Mouse (Mus musculus) liver, embryonic 15.5 days (tissue): ENCODE data around the gene Prune1. TPM values are rescaled to one million over a fixed set of nuclear protein-coding genes. Genes with fewer than 3 reads are reported as not detected.

Experiments used
- ATAC-seq: fragments of 200-750 bp; cut with Nextera tagmentation; 2 replicates; pipeline ENCODE4 v1.8.0; 2017; ENCODE audit warnings: moderate number of reproducible peaks, mild to moderate bottlenecking, moderate library complexity; ENCODE audit not compliant: insufficient read depth
- H3K27ac ChIP-seq: fragments of 300-500 bp; sonication (generic); replicated peaks from 2 replicates; pipeline ENCODE4 v1.5.1; 2015; ENCODE audit warnings: mild to moderate bottlenecking, inconsistent platforms
- H3K27me3 ChIP-seq: fragments of 300-500 bp; sonication (generic); 2 replicates; pipeline ENCODE4 v1.6.1; 2015; ENCODE audit warnings: mild to moderate bottlenecking, inconsistent platforms
- H3K36me3 ChIP-seq: fragments of 300-500 bp; sonication (generic); replicated peaks from 2 replicates; pipeline ENCODE4 v1.6.1; 2015; ENCODE audit warnings: moderate library complexity, mild to moderate bottlenecking, inconsistent platforms
- H3K4me1 ChIP-seq: fragments of 300-500 bp; sonication (generic); replicated peaks from 2 replicates; pipeline ENCODE4 v1.6.1; 2015; ENCODE audit warnings: inconsistent platforms
- H3K4me2 ChIP-seq: fragments of 300-500 bp; sonication (generic); 2 replicates; pipeline ENCODE4 v1.6.1; 2015; ENCODE audit warnings: moderate library complexity, mild to moderate bottlenecking, inconsistent platforms
- H3K4me3 ChIP-seq: fragments of 300-500 bp; sonication (generic); replicated peaks from 2 replicates; pipeline ENCODE4 v1.5.1; 2015; ENCODE audit warnings: mild to moderate bottlenecking, inconsistent platforms
- H3K9ac ChIP-seq: fragments of 300-500 bp; sonication (generic); 2 replicates; pipeline ENCODE4 v1.6.1; 2015; ENCODE audit warnings: moderate library complexity, mild to moderate bottlenecking, inconsistent platforms
- H3K9me3 ChIP-seq: fragments of 300-500 bp; sonication (generic); replicated peaks from 2 replicates; pipeline ENCODE4 v1.6.1; 2016; ENCODE audit warnings: inconsistent platforms
- WGBS: fragments of 180-500 bp; shearing (Covaris S2); methylation state at CpG from one replicate; pipeline ENCODE4 v1.1.7; 2015; ENCODE audit warnings: mixed read lengths; ENCODE audit not compliant: insufficient replicate concordance; 5-methylcytosine and 5-hydroxymethylcytosine counted together
- polyA plus RNA-seq: library from polyadenylated mRNA; unstranded; fragments of >200 nt; fragmentation: Nextera tagmentation; extraction: Ambion mirVana; gene quantifications from 2 replicates; pipeline ENCODE4 v1.2.1, GENCODE M21; 2015

The Prune1 gene
- polyA plus RNA-seq, 1 experiment from 2014 or later, result 9.0 TPM

DNA sequence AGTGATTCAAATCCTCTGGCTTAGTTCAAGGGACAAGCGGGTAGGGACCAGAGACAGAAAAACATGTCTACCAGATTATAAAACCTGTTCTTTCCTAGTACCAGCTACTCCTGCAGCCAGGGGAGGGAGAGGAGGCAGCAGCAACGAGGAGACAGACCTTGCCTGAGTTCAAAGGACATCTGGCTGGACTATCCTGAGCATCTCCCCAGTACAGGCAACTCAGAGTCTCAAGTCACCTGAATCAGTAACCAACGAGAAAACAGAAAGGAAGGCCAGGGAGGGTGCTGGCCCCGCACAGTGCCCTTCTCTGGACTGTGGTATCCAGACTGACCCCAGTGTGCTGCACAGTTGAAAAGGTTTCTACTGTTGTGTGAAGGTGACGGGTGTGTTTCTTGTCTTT lies 24.9 kb downstream of the Prune1 start:
- Histone ChIP-seq H3K36me3 (peaks cover 55% of the 10 kb centered on the region), H3K4me1 (no peaks in the 10 kb centered on the region), H3K27me3 (no peaks in the 10 kb centered on the region), H3K9ac (no peak overlapping the region), H3K27ac (no peak overlapping the region), H3K4me3 (no peak overlapping the region), H3K9me3 (no peaks in the 10 kb centered on the region), H3K4me2 (no peak overlapping the region)
- WGBS, result 80% methylated on average over 5 of the region's 5 CpGs
- ATAC-seq, result no peak

DNA sequence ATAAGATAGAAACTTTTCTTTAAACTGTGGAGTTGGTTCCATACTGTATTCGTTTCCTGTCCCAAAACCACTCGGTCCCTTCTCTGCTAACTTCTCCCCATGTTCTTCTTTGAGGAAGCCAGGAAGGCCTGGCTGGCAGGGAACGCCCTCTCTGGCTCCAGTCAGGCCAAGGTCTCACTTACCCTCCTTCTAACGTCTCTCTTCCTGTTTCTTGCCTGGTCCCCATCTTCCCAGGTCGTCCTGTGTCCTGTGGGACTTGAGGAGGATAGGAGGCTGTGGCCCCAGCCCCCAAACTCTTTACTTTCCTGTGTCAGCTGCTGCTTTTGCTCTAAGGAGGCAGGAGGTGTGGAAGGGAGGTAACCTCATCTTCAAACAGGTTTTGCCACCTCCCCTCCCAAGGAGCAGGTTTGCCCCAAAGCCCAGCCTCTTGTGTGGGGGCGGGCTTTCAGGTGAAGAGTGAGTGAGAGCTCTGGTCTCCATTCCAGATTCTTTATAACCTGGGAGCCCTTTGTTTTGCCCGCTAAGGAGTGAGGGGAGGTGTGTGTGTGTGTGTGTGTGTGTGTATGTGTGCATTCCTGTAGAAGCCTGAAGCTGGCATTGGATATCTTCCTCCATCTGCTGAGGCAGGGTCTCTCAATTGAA lies 31.0 kb downstream of the Prune1 start, which contains the start of gene Bnipl:
Gene Bnipl (minus strand): TSS at position 411 of the 642 bp plus-strand sequence.
- no peak within 1 kb of the TSS for H3K4me2 ChIP-seq
- H3K9me3 ChIP-seq, result no peaks in the 10 kb centered on the region
- H3K4me3 ChIP-seq, result no peak within 1 kb of the TSS
- no peak within 1 kb of the TSS for H3K9ac ChIP-seq
- WGBS, result 40% methylated on average over 7 of the region's 7 CpGs
- H3K27me3 ChIP-seq, result no peaks in the 10 kb centered on the region
- peaks cover 7% of the 10 kb centered on the region for H3K4me1 ChIP-seq
- H3K36me3 ChIP-seq, result peaks cover 21% of the 10 kb centered on the region; the same call in 1 of the 2 replicates
- H3K27ac ChIP-seq, result no peak within 1 kb of the TSS
- no peak for ATAC-seq

DNA sequence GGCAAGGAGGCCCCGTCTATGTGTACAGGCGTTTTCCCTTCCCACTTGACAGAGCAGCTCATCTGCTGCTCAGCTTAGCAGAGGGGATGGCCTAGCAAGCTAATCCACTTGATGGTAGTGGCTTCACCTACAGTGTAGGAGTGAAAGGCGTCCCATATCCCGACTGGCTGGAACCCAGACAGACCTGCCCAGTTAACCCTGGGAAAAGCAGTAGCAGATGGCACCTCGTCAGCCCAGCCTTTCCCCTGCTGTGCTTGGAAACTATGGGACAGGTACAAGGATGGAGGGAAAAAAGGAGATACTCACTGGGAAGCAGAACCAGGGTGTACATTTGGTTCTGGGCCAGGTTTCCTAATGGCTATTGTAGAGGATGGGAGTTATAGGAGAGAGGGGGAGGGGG lies 31.5 kb downstream of the Prune1 start:
- ATAC-seq, result no peak
- Histone ChIP-seq H3K4me3 (no peak overlapping the region), H3K27ac (no peak overlapping the region), H3K4me2 (no peak overlapping the region), H3K9ac (no peak overlapping the region), H3K9me3 (no peaks in the 10 kb centered on the region), H3K4me1 (peaks cover 7% of the 10 kb centered on the region), H3K27me3 (no peaks in the 10 kb centered on the region), H3K36me3 (peaks cover 16% of the 10 kb centered on the region; the same call in 1 of the 2 replicates)
- 77% methylated on average over 5 of the region's 5 CpGs for WGBS

DNA sequence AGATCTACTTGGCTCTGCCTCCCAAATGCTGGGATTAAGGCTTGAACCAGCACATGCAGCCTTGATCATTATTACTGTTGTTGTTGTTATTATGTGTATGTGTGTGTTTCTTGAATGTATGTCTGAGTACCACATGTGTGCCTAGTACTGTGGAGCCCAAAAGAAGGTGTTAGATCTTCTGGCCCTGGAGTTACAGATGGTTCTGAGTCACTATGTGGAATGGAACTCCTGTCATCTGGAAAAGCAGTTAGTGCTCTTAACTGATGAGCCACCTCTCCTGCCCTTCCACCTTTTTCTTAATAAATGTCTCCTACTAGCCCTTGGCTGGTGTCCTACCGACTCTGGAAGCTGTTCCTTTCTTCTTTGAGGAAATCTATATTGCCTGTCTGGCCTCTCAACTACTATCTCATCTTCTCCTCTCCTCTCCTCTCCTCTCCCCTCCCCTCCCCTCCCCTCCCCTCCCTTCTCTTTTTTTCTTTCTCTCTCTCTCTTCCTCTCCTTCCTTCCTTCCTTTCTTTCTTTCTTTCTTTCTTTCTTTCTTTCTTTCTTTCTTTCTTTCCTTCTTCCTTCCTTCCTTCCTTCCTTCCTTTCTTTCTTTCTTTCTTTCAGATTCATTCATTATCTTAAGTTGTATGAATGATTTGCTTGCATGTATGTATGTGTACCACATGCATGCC lies 34.1 kb downstream of the Prune1 start:
- 33% methylated on average over 1 of the region's 1 CpGs for WGBS
- Histone ChIP-seq H3K4me2 (no peak overlapping the region), H3K9me3 (no peaks in the 10 kb centered on the region), H3K36me3 (0 out of 2 replicates have a peak, but pooled peaks cover 2% of the 10 kb centered on the region), H3K27me3 (no peaks in the 10 kb centered on the region), H3K4me3 (no peak overlapping the region), H3K4me1 (peaks cover 7% of the 10 kb centered on the region), H3K27ac (no peak overlapping the region), H3K9ac (no peak overlapping the region)
- ATAC-seq, result no peak

DNA sequence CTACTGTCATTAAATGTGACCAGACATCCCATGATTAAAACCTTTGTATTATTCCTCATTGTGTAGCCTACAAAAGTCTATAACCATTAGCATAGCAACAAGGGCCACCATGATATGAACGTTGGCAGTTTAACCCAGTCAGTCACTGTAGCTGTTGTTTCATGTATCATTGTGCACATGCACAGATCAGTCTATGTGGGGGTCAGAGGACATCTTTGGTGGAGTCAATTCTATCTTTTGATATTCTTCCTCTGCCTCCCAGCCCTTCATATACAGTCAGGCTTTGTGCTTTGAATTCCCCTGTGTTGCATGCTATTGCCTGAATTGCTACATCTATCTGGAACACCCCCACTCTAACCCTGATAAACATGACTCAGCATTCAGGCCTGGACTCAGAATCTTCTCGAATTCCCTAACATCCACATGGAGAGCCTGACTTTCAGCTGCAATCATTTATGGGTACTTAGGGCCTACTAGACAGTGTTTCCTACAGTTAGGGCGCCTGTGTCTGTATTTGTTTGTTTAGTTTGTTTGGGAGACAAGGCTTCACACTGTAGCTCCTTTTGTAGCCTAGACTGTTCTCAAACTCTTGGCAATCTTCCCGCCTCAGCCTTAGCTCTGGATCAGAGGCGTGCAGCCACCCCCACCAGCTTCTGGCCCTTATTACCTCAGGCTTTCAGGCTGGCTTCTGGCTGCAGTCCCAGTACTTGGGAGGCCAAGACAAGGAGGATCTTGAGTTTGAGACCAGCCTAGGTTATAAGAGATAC lies 35.2 kb downstream of the Prune1 start:
- no peaks in the 10 kb centered on the region for H3K9me3 ChIP-seq
- WGBS, result 61% methylated on average over 5 of the region's 5 CpGs
- no peak overlapping the region for H3K9ac ChIP-seq
- no peaks in the 10 kb centered on the region for H3K27me3 ChIP-seq
- peaks cover 7% of the 10 kb centered on the region for H3K4me1 ChIP-seq
- H3K4me2 ChIP-seq, result no peak overlapping the region
- no peak overlapping the region for H3K4me3 ChIP-seq
- H3K36me3 ChIP-seq, result no peaks in the 10 kb centered on the region
- H3K27ac ChIP-seq, result no peak overlapping the region; the same call in 1 of the 2 replicates
- no peak for ATAC-seq

DNA sequence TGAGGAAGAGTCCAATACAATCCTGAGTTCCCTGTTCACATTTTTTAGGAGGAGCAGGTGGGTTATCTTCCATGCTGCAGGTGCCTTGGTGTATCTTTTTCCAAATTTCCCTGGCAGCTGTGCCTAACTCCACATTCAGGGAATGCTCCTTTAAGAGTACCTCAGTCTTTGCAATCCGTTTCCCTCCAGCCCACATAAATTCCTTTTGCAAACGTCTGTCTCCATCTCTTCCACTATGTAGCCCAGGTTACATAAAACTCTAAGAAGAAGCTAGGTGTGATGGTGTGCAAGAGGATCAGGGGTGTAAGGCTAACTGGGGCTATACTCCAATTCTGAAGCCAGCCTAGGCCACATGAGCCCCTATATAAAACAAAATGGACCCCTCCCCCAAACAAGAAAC lies 38.8 kb downstream of the Prune1 start:
- H3K27ac ChIP-seq, result no peak overlapping the region
- H3K9me3 ChIP-seq, result no peaks in the 10 kb centered on the region
- H3K36me3 ChIP-seq, result peaks cover 3% of the 10 kb centered on the region
- no peaks in the 10 kb centered on the region for H3K27me3 ChIP-seq
- no peak overlapping the region for H3K4me2 ChIP-seq
- no peak overlapping the region for H3K9ac ChIP-seq
- peaks cover 11% of the 10 kb centered on the region for H3K4me1 ChIP-seq
- no peak overlapping the region for H3K4me3 ChIP-seq
- WGBS, result 67% methylated on average over 2 of the region's 2 CpGs
- no peak for ATAC-seq

DNA sequence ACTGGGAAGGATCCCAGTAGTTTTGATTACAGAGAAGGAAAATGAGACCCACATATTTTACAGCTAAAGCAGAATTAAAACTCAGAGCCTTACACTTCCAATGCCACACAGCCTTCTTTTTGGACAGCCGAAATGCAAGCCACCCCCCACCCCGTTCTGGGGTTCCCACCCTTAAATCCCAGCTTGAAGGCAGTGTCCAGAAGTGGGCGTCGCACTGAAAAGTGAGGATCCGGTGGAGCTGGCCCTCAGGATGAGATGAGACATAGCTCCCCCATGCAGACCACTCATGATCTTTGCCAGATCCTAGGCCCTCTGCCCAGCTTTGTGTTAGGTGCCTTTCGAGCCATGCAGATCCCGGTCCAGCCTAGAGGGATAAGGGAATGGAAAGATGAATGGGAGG lies 40.4 kb downstream of the Prune1 start, which contains the start of gene Gm128:
Gene Gm128 (minus strand): TSS at position 101 of the 400 bp plus-strand sequence.
- H3K4me2 ChIP-seq, result peak within 1 kb of the TSS; percentile 20; the same call in 1 of the 2 replicates
- peaks cover 19% of the 10 kb centered on the region for H3K36me3 ChIP-seq
- no peak for ATAC-seq
- no peaks in the 10 kb centered on the region for H3K27me3 ChIP-seq
- H3K27ac ChIP-seq, result no peak within 1 kb of the TSS
- H3K9ac ChIP-seq, result no peak within 1 kb of the TSS
- H3K4me3 ChIP-seq, result no peak within 1 kb of the TSS
- H3K9me3 ChIP-seq, result no peaks in the 10 kb centered on the region
- 76% methylated on average over 7 of the region's 7 CpGs for WGBS
- peaks cover 5% of the 10 kb centered on the region for H3K4me1 ChIP-seq

DNA sequence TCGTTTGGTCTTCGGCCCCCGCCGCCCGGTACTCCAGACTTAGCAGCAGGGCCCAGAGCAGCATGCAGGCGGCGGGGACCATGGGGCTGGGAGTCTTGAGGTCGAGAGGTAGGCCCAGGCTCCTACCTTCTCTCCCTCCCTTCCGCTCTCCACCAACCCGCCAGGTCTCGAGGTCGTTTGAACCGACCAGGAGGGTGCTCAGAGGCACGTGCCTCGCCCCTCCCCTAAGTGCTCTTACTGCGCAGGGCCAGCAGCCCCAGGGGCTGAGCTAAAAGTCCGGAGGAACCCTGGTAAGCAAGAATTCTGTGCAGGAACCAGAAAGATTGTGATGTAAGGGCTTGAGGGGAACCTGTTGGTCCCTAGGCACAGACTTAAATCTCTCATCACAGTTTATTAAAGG lies 41.0 kb downstream of the Prune1 start:
- Histone ChIP-seq H3K4me1 (peaks cover 4% of the 10 kb centered on the region; the same call in 1 of the 2 replicates), H3K27ac (no peak overlapping the region), H3K9ac (no peak overlapping the region), H3K36me3 (peaks cover 25% of the 10 kb centered on the region), H3K9me3 (no peaks in the 10 kb centered on the region), H3K4me3 (no peak overlapping the region), H3K4me2 (peak overlapping the region; percentile 20; the same call in 1 of the 2 replicates), H3K27me3 (no peaks in the 10 kb centered on the region)
- WGBS, result 44% methylated on average over 17 of the region's 17 CpGs
- no peak for ATAC-seq

DNA sequence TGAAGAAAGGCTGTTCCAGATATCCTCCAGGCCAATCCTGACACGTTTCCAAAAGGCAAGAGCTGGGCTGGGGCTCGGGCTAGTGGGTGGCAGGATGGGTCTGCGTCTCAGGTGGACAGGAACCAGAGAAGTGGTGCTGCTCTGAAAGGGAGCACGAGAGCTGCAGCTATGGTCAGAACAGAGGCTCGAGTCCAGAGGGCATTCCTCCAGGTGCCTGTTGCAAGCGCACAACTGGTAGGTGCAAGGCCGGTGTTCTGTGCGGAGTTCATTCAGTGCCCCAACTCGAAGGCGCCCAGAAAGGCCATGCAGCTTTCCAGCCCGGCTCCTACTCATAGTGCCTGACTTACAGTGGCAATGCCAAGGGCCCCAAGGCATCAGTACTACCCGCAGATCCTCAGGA lies 41.9 kb downstream of the Prune1 start:
- ATAC-seq, result no peak
- H3K4me2 ChIP-seq, result no peak overlapping the region

DNA sequence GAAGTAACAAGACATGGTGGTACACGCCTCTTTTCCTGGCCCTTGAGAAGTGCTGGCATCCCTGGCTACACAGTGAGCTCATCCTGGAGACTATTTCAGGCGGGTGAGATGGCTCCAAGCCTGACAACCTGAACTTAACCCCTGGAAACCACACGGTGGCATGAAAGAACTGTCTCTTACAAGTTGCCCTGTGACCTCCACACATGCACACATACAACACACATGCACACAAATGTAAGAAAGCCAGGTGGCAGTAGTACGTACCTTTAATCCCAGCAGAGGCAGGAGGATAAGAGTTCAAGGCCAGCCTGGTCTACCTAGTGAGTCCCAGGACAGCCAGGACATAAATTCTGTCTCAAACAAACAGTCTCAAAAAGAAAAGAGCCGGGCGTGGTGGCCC lies 42.9 kb downstream of the Prune1 start:
- Histone ChIP-seq H3K4me1 (peaks cover 4% of the 10 kb centered on the region; the same call in 1 of the 2 replicates), H3K9me3 (no peaks in the 10 kb centered on the region), H3K4me2 (no peak overlapping the region), H3K27ac (no peak overlapping the region), H3K9ac (no peak overlapping the region), H3K27me3 (no peaks in the 10 kb centered on the region), H3K36me3 (peaks cover 43% of the 10 kb centered on the region), H3K4me3 (no peak overlapping the region)
- WGBS, result 73% methylated on average over 6 of the region's 6 CpGs
- no peak for ATAC-seq

More for the DNA sequence above, 41.9 kb downstream of the Prune1 start:
- Histone ChIP-seq H3K27me3 (no peaks in the 10 kb centered on the region), H3K9me3 (no peaks in the 10 kb centered on the region), H3K9ac (no peak overlapping the region), H3K36me3 (peaks cover 34% of the 10 kb centered on the region), H3K4me1 (peaks cover 4% of the 10 kb centered on the region; the same call in 1 of the 2 replicates), H3K27ac (no peak overlapping the region), H3K4me3 (no peak overlapping the region)
- WGBS, result 73% methylated on average over 12 of the region's 12 CpGs

DNA sequence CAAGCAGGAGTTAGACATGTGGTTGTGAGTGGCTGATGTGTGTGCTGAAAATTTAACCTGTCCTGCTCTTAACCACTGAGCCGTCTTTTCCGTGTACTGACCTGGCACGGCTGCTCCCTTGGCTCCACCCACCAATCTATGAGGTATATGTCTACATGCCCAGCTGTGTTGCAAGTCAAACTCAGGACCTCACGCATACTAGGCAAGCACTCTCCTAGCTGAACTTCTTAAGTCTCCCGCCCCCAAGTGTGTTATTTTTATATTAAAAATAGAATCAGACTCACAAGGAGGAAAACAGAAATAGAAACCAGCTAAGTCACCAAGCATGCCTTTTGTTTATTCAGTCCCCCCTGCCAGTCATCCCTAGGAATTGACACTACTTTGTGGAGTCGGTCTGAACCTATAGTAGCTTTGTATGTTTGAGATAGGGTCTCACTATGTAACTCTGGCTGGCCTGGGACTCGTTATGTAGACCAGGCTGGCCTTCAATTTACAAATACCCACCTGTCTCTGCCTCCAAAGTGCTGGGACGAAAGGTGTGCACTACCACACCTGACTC lies 44.3 kb downstream of the Prune1 start:
- Histone ChIP-seq H3K36me3 (peaks cover 57% of the 10 kb centered on the region), H3K9ac (no peak overlapping the region), H3K27ac (no peak overlapping the region), H3K4me1 (peaks cover 13% of the 10 kb centered on the region), H3K27me3 (no peaks in the 10 kb centered on the region), H3K4me3 (no peak overlapping the region), H3K9me3 (no peaks in the 10 kb centered on the region), H3K4me2 (no peak overlapping the region)
- no peak for ATAC-seq
- WGBS, result 71% methylated on average over 8 of the region's 8 CpGs
